Mouse (Mus musculus) left cerebral cortex, postnatal 4 days (tissue): ENCODE results near the gene Rhpn2. TPM values are rescaled to one million over a fixed set of nuclear protein-coding genes. Genes with fewer than 3 reads are reported as not detected.
A peak's percentile ranks its signal among the peaks of the same experiment; 100 is the strongest.

Source experiments
- DNase-seq: peaks from one replicate; pipeline ENCODE4 v3.0.0-alpha.2; 2022
- intact Hi-C: fragments of 180-260 bp; cut with DNase I; formaldehyde crosslinking; loops from one replicate; pipeline ENCODE4 v1.15.1; 2025
- total RNA-seq, 2 experiments: library from RNA; stranded (reverse); gene quantifications; 2 replicates each; pipeline ENCODE4 v1.2.3; 2021

The Rhpn2 gene
- total RNA-seq, 2 experiments from 2014 or later, result 1.6 to 2.0 TPM

DNA sequence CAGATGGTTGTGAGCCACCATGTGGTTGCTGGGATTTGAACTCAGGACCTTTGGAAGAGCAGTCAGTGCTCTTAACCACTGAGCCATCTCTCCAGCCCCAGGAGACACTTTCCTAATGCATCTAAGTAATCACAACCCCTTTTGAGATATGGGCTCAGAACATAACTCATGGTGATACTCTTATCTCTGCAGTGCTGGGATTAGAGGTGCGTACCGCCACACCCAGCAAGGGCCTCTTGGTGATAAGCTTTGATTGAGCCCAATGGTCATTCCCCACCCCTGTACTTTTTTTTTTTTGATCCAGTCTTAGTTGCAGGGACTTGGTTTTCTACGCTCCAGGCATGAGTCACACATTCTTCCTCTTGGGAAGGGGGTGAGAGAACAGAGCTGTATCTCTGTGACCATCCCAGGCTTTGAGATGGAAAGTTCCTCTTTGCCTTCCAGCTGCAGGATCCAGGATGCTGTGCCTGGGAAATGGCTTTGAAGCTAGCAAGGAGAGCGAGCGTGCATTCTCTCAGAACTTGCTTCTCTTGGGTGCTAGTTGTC is 10.9 kb downstream of the Rhpn2 start:
- intact Hi-C loops, result no loop called here
- DNase-seq, result no peak

DNA sequence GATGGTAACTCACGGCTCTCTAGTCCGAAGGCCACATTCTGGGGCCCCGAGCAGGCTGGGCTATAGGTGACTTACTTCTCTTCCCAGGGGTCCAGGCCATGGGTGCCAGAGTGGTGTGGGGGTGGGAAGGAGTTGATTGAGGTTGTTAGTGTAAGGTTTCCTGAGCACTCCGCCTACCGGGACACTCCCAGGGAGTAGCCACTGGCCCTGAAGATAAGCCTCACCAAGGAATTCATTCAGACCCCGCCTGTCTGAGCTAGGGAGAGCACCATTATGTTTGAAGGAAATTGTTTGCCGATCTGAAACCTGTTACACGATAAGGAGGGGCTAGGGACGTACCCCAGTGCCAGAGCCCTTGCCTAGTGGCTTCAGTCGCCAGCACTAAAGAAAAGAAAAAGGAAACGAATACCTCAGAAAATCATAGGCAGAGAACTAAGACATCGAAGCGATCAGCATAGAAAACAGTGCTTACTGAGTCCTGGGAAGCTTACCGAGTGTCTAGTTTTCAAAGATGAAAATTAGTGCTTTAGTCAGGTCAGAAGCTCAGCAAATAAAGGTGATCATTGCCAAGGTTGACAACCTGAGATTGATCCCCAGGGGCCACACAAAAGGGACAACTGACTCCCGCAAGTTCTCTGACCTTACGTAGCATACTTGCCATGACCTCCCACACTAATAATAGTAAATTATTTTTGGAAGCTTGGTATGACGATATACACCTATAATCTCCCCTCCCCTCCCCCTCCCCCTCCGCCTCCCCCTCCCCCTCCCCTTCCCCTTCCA is 14.1 kb downstream of the Rhpn2 start:
- intact Hi-C loops, result no loop called here
- no peak for DNase-seq

DNA sequence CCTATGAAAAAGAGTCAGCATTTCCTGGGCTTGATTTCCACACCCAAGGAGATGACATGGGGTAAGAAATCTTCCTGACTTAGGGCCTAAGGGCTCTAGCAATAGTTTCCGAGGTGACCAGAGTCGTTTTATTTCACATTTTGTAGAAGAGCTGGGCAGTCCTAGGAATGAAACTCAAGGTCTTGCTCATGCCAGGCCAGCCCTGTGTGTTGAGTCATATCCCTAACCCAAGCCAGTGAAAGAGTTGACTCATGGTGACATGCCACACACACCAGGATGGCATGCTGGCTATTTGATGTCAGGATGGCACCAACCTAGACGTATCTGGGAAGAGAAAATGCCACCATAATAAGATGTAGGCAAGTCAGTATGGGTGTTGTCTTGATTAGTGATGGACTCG is 15.1 kb downstream of the Rhpn2 start:
- no peak for DNase-seq
- intact Hi-C loops, result no loop called here

DNA sequence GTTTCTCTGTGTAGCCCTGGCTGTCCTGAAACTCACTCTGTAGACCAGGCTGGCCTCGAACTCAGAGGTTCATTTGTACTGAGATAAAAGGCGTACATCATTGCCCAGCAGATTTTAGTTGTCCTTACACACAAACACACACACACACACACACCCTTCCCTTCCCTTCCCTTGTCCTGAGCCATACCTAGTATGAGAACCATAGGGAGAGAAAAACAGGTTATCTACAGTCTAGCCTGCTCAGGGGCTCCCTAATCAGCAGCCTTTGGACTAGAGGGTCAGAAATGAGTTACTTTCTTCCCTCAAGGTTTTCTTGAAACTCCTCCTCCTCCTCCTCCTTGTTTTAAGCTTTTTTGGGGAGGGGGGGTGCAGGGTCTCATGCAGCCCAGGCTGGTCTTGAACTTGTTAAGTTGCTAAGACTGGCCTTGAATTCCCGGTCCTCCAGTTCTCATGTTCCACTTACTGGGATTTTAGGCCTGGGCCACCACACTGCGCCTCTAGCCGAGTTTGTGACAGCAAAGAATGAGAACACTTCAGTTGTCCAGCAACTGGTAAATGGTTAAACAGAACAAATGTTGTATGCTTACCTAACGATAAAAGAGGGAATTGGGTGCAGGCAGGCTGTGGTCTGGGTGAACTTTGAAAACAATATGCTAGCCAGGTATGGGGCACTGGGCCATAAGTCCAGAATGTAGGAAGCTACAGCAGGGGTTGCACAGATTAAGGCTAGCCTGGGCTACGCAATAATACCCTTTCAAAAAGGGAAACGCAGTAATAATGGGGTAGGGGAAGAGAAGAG is 16.1 kb downstream of the Rhpn2 start:
- DNase-seq, result no peak
- intact Hi-C loops, result no loop called here

DNA sequence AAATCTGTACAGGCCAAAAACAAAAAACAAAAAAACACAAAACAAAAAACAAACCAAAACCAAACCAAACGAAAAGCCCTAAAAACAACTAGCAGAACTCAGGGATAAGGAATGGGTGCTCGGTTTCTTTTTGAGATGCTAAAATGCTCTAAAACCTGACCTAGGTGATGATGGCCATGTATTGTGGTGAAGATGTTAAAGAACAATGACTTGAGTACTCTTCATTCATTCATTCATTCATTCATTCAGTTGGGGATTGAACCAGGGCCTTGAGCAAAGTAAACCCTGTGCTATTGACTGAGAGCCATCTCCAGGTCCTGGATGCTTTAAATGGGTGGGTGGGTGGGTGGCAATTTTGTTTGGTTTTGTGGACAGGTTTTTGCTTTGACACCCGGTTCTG is 17.2 kb downstream of the Rhpn2 start:
- DNase-seq, result no peak
- intact Hi-C loops, result no loop called here

- intact Hi-C loops, result no loop called here
- DNase-seq, result no peak
These were observed 19.3 kb downstream of the Rhpn2 start for GRCm38 (mm10) chr7:35353306-35353705.

GRCm38 (mm10) chr7:35355303-35355872 is 21.4 kb downstream of the Rhpn2 start:
- intact Hi-C loops, result no loop called here
- no peak for DNase-seq

GRCm38 (mm10) chr7:35357621-35358020 is 23.7 kb downstream of the Rhpn2 start:
- no peak for DNase-seq
- intact Hi-C loops, result no loop called here

GRCm38 (mm10) chr7:35362253-35362652 is 28.3 kb downstream of the Rhpn2 start:
- DNase-seq, result no peak
- intact Hi-C loops, result no loop called here

DNA sequence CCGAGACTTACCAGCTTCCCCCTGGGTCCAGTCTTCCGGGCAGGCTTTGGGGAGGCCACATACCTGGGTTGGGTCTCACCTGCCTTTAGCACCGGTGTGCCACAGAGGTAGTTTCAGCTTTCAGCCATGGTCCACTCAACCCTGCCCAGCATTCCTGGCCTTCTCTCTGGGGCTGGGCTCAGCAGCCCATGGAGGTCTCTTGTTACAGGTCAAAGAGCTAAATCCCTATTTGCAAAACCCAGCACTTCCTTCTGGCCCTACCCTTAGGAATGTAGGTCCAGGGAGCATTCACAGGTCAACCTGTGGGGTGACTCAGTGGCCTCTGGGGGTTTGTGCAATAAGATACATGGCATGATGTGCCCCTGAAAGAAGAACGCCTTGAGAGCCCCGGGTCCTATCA is 28.9 kb downstream of the Rhpn2 start:
- DNase-seq, result no peak
- intact Hi-C loops, result no loop called here

DNA sequence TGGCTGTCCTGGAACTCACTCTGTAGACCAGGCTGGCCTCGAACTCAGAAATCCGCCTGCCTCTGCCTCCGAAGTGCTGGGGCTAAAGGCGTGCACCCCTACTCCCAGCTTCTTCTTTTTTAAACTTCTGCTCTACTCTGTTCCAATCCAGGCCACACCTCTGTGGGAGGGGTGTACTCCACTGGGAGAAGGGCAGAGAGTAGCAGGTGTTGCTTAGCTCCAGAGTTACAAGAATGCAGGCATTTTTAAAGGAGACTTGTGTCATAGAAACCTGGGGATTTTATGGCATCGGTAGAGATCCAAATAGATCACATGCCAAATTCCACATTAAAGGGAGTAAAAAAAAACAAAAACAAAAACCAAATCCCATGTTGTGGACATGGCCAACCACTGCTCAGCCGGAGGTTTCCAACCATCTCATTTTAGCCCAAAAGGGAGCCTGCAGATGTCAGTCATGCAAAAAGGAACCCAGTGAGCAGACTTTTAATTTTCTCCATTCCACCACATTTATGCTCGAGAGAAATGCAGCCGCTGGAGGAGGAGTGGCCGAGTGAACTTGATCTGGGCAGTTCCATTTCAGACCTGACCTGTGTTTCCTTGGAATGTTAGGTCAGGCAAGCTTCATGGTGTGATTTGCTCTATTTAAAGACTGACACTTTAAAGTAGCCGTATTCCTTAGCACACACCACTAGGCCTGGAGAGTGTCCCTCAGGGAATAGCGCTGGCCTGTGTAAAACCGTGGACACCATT is 31.4 kb downstream of the Rhpn2 start:
- no peak for DNase-seq
- intact Hi-C loops, result no loop called here

DNA sequence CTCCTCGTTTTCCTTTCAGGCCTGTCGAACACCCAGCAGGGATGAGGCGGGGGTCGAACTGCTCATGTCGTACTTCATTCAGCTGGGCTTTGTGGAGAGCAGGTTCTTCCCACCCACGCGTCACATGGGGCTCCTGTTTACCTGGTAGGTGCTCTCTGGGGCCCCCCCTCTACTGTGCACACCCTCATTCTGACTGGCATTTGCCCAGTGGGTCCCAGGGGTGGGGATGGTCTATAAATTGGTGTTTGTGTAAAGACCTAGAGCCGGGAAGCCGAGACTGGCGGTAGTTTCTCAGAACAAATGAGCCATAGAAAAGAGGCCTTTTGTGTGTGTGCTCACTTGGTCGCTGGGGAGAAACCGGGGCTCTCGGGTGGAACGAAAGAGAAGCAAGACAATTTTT is 37.1 kb downstream of the Rhpn2 start:
- DNase-seq, result no peak
- intact Hi-C loops, result no loop called here

- DNase-seq, result no peak
These were observed 38.6 kb downstream of the Rhpn2 start for GRCm38 (mm10) chr7:35372483-35373017.

GRCm38 (mm10) chr7:35373146-35373989 is 39.4 kb downstream of the Rhpn2 start:
- DNase-seq, result no peak
- intact Hi-C loops, result no loop called here

More at GRCm38 (mm10) chr7:35372483-35373017, 38.6 kb downstream of the Rhpn2 start:
- intact Hi-C loops, result no loop called here

- intact Hi-C loops, result no loop called here
- no peak for DNase-seq
These were observed 40.3 kb downstream of the Rhpn2 start for GRCm38 (mm10) chr7:35374265-35374664.

GRCm38 (mm10) chr7:35376623-35377022 is 42.7 kb downstream of the Rhpn2 start:
- intact Hi-C loops, result no loop called here
- DNase-seq, result peak; percentile 80

GRCm38 (mm10) chr7:35379492-35380119 is 45.6 kb downstream of the Rhpn2 start:
- no peak for DNase-seq
- intact Hi-C loops, result no loop called here

DNA sequence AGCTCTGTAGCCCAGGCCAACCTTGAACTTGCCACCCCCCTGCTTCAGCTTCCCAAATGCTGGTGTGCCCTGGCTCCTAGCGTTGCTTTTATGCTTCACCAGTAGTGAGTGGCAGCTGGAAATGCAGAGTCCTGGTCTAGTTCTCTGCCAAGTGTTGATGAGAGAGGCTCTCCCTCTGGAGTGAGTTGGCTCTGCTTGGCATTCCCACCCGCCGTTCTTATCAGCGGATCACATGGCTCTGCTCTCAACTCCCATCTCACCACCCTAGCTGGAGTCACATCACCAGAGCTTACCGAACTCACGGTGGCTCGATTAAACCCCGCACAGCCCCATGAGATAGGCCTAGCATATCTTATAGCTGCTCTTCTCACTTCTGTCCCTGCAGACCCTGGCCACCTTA is 46.4 kb downstream of the Rhpn2 start:
- intact Hi-C loops, result no loop called here
- DNase-seq, result no peak

DNA sequence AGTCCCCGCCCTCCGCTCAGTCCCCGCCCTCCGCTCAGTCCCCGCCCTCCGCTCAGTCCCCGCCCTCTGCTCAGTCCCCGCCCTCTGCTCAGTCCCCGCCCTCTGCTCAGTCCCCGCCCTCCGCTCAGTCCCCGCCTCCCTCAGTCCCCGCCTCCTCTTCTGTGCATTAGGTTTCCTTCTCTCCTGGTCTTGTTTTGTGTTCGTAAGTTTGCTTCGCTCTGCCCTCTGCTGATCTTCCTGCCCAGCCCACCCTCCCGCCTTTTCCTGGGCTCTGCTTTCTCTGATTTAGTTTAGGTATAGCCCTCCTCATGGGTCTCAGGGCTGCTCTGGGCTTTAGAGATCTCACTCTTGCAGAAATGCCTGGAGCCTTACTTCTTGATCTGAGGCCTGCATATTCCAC is 47.9 kb downstream of the Rhpn2 start:
- DNase-seq, result no peak
- intact Hi-C loops, result no loop called here
